Mouse (Mus musculus) MEL (cell line): ENCODE measurements around the gene Ifna16.

ENCODE experiments used
- CTCF ChIP-seq, 3 experiments: IDR thresholded peaks in 2 of 3; conservative IDR thresholded peaks in 1 of 3; 2 replicates each; pipeline ENCODE4 v1.5.1; 2011 to 2012; ENCODE audit warnings: low read length in 3 of 3, low read depth in 2 of 3, mild to moderate bottlenecking in 2 of 3, improper control_type of control experiment in 1 of 3, inconsistent platforms in 1 of 3, mixed read lengths in 1 of 3, moderate library complexity in 1 of 3; ENCODE audit not compliant: control insufficient read depth in 1 of 3, insufficient read depth in 1 of 3, poor library complexity in 1 of 3, severe bottlenecking in 1 of 3
- EP300 ChIP-seq, 2 experiments: IDR thresholded peaks; 2 replicates each; pipeline ENCODE4 v1.6.1; 2011; ENCODE audit warnings: improper control_type of control experiment in 2 of 2, low read length in 2 of 2, low read depth in 1 of 2, mild to moderate bottlenecking in 1 of 2
- HCFC1 ChIP-seq: IDR thresholded peaks from 2 replicates; pipeline ENCODE4 v1.6.1; 2012; ENCODE audit warnings: low read depth, mild to moderate bottlenecking, inconsistent platforms, low read length, improper control_type of control experiment, moderate library complexity
- MEF2A ChIP-seq: IDR thresholded peaks from 2 replicates; pipeline ENCODE4 v1.6.1; 2014; ENCODE audit warnings: low read depth, mild to moderate bottlenecking, inconsistent platforms, low read length, improper control_type of control experiment; ENCODE audit not compliant: poor library complexity, insufficient replicate concordance, severe bottlenecking; ENCODE audit errors: extremely low read depth
- POLR2A ChIP-seq, 2 experiments: IDR thresholded peaks; 2 replicates each; pipeline ENCODE4 v1.6.1; 2011 to 2012; ENCODE audit warnings: low read length in 2 of 2, mild to moderate bottlenecking in 2 of 2, control low read depth in 1 of 2, improper control_type of control experiment in 1 of 2, low read depth in 1 of 2, moderate library complexity in 1 of 2; ENCODE audit not compliant: control insufficient read depth in 1 of 2, insufficient read depth in 1 of 2, poor library complexity in 1 of 2

- TF ChIP-seq CTCF (IDR thresholded peaks at IDR 0.05 in 2 of 3, conservative IDR thresholded peaks at IDR 0.05 in 1 of 3; ENCODE audit: control insufficient read depth in 1 of 3, insufficient read depth in 1 of 3, low read depth in 2 of 3, low read length in 3 of 3, poor library complexity in 1 of 3, severe bottlenecking in 1 of 3) = no peak
- TF ChIP-seq HCFC1 = peak; percentile 83
- TF ChIP-seq MEF2A = no peak
- TF ChIP-seq EP300 (IDR thresholded peaks at IDR 0.05; ENCODE audit: low read depth in 1 of 2, low read length in 2 of 2) = 0 out of 4 replicates have a peak, but pooled peaks of 1 of the 2 experiments have one; percentile 4
- TF ChIP-seq POLR2A (IDR thresholded peaks at IDR 0.05; ENCODE audit: control insufficient read depth in 1 of 2, insufficient read depth in 1 of 2, low read depth in 1 of 2, low read length in 2 of 2, poor library complexity in 1 of 2) = peak; percentile 80; a peak in 3 of 4 replicates
Measured at GRCm38 (mm10) chr4:88721791-88722721, 45.3 kb upstream of the Ifna16 start, which contains the start of the genes Gm26566 and Klhl9.
